Mouse (Mus musculus): Measurements from ENCODE around the gene Msi1.

The Msi1 gene

DNA sequence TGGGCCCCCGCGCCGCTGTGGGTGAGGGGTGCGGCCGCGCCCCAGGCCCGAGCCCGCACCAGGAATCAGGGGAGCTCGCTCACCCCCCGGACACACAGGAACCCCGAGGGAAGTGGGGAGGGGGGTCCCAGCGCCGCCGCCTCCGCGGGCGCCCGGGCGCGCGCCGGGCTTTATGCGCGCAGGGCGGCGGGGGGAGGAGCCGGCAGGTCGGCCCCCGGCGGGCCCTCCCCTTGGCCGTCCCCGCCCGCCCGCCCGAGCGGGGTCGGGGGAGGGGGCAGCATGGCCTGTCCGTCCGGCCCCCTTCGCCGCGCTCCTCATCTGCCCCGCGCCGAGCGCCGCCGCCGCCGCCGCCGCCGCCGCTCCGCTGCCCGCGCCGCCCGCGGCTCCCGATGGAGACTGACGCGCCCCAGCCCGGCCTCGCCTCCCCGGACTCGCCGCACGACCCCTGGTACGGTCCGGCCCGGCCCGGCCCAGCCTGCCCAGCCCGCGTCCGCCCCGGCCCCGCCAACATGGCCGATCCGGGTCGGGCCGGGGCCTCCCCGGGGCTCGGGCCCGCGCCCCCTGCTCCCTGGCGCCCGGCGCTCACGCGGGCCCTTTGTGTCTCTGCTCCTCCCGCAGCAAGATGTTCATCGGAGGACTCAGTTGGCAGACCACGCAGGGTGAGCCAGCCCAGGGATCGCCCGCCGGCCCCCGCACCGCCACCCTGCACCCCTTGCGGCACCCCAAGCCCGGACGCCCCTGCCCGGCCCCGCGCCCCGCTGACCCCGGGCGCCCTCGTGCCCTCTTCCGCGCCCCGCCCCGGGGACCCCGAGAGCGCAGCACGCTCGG is at the start of gene Msi1:
Msi1 (plus strand) TSS at position 241 of the 828 bp plus-strand sequence.
- Histone ChIP-seq H3K36me3 (ENCODE audit: insufficient read depth, low read length) (peaks cover 16% of the 10 kb centered on the region; the same call in 1 of the 2 replicates), H3K4me1 (replicated peaks; ENCODE audit: low read depth, low read length) (peaks cover 54% of the 10 kb centered on the region), H3K27me3 (ENCODE audit: insufficient read depth, low read length) (peaks cover 76% of the 10 kb centered on the region), H3K9me3 (ENCODE audit: low read length) (no peaks in the 10 kb centered on the region), H3K4me3 (replicated peaks; ENCODE audit: low read length) (peak within 1 kb of the TSS; percentile 87)
- TF ChIP-seq NANOG (IDR thresholded peaks at IDR 0.05; ENCODE audit: borderline replicate concordance, low read length) (no peak), POU5F1 (IDR thresholded peaks at IDR 0.05; ENCODE audit: borderline replicate concordance, low read length) (no peak), CTCF (conservative IDR thresholded peaks at IDR 0.05; ENCODE audit: low read length) (no peak)

- Histone ChIP-seq H3K4me3 (replicated peaks; ENCODE audit: low read length) (no peak overlapping the region), H3K27me3 (ENCODE audit: insufficient read depth, low read length) (no peaks in the 10 kb centered on the region), H3K36me3 (ENCODE audit: insufficient read depth, low read length) (no peaks in the 10 kb centered on the region), H3K4me1 (replicated peaks; ENCODE audit: low read depth, low read length) (peaks cover 67% of the 10 kb centered on the region), H3K9me3 (ENCODE audit: low read length) (no peaks in the 10 kb centered on the region)
- no peak for TF ChIP-seq POU5F1 (IDR thresholded peaks at IDR 0.05; ENCODE audit: borderline replicate concordance, low read length)
- no peak for TF ChIP-seq NANOG (IDR thresholded peaks at IDR 0.05; ENCODE audit: borderline replicate concordance, low read length)
- no peak for TF ChIP-seq CTCF (conservative IDR thresholded peaks at IDR 0.05; ENCODE audit: low read length)
Measured at GRCm38 (mm10) chr5:115391935-115392334, 37.5 kb upstream of the Msi1 start.

DNA sequence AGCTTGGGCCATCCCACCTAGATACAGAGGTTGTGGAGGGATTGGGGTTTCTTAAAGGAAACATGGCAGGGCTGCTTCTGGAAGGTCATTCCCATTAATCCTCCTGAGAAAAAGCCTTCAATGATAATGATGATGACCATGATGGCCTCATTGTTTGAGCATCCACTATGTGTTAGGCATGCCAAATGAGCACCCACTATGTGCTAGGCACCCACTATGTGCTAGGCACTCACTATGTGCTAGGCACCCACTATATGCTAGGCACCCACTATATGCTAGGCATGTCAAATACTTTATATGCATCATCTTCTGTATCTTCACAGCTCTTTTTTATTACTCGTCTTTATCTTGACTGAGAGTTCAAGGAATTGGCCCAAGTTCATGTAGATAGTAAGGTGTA is 36.4 kb upstream of the Msi1 start:
- TF ChIP-seq CTCF (conservative IDR thresholded peaks at IDR 0.05; ENCODE audit: low read length) = no peak
- no peak for TF ChIP-seq NANOG (IDR thresholded peaks at IDR 0.05; ENCODE audit: borderline replicate concordance, low read length)
- TF ChIP-seq POU5F1 (IDR thresholded peaks at IDR 0.05; ENCODE audit: borderline replicate concordance, low read length) = no peak
- no peak overlapping the region for H3K4me3 ChIP-seq (replicated peaks; ENCODE audit: low read length)

DNA sequence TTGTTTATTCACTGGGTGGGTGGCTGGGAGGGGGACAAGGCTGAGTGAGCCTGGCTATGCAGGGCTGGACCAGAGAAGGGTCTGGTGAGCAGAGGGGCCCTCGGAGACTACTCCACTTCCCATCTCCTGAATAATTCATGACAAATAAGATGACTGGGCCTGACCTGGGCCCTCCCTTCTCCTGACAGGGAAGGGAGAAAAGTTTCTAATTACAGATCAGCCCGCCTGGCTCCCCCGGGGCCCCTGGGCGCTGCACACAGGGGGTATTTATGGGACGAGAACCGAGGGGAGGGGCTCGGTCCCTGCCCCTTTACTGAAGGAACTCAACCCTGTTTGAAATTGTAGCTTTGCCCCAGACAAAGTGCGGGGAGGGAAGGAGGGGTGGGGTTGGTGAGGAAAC is 35.2 kb upstream of the Msi1 start:
- H3K4me3 ChIP-seq (replicated peaks; ENCODE audit: low read length) = peak overlapping the region; percentile 5; the same call in 1 of the 2 replicates
- no peaks in the 10 kb centered on the region for H3K36me3 ChIP-seq (ENCODE audit: insufficient read depth, low read length)
- H3K27me3 ChIP-seq (ENCODE audit: insufficient read depth, low read length) = no peaks in the 10 kb centered on the region
- H3K4me1 ChIP-seq (replicated peaks; ENCODE audit: low read depth, low read length) = peaks cover 80% of the 10 kb centered on the region
- no peaks in the 10 kb centered on the region for H3K9me3 ChIP-seq (ENCODE audit: low read length)
- TF ChIP-seq CTCF (conservative IDR thresholded peaks at IDR 0.05; ENCODE audit: low read length) = no peak
- no peak for TF ChIP-seq NANOG (IDR thresholded peaks at IDR 0.05; ENCODE audit: borderline replicate concordance, low read length)
- TF ChIP-seq POU5F1 (IDR thresholded peaks at IDR 0.05; ENCODE audit: borderline replicate concordance, low read length) = no peak

More for the DNA sequence above, 36.4 kb upstream of the Msi1 start:
- Histone ChIP-seq H3K27me3 (ENCODE audit: insufficient read depth, low read length) (no peaks in the 10 kb centered on the region), H3K4me1 (replicated peaks; ENCODE audit: low read depth, low read length) (peaks cover 77% of the 10 kb centered on the region), H3K9me3 (ENCODE audit: low read length) (no peaks in the 10 kb centered on the region), H3K36me3 (ENCODE audit: insufficient read depth, low read length) (no peaks in the 10 kb centered on the region)

DNA sequence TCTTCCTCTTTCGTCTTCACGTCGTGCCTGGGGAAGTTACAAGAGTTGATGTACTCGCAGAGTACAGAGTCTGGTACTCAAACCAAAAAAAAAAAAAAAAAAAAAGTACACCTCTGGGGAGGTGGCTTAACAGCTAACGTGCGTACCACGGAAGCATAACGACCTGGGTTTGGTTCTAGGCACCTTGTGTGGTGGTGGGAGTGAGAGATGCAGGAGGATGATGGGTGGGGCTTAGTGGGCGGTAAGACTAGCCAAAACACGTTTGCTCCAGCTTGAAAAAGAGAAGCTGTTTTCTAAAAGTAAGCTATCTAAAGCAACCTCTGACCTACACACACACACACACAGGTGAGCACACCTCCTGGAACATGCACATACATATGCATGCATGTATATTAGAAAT is 34.6 kb upstream of the Msi1 start:
- Histone ChIP-seq H3K27me3 (ENCODE audit: insufficient read depth, low read length) (no peaks in the 10 kb centered on the region), H3K4me1 (replicated peaks; ENCODE audit: low read depth, low read length) (peaks cover 80% of the 10 kb centered on the region), H3K36me3 (ENCODE audit: insufficient read depth, low read length) (no peaks in the 10 kb centered on the region), H3K9me3 (ENCODE audit: low read length) (no peaks in the 10 kb centered on the region), H3K4me3 (replicated peaks; ENCODE audit: low read length) (peak overlapping the region; percentile 5; the same call in 1 of the 2 replicates)
- no peak for TF ChIP-seq NANOG (IDR thresholded peaks at IDR 0.05; ENCODE audit: borderline replicate concordance, low read length)
- no peak for TF ChIP-seq POU5F1 (IDR thresholded peaks at IDR 0.05; ENCODE audit: borderline replicate concordance, low read length)
- TF ChIP-seq CTCF (conservative IDR thresholded peaks at IDR 0.05; ENCODE audit: low read length) = no peak

GRCm38 (mm10) chr5:115396654-115397053 is 32.7 kb upstream of the Msi1 start:
- no peak overlapping the region for H3K4me3 ChIP-seq (replicated peaks; ENCODE audit: low read length)
- peaks cover 80% of the 10 kb centered on the region for H3K4me1 ChIP-seq (replicated peaks; ENCODE audit: low read depth, low read length)
- TF ChIP-seq POU5F1 (IDR thresholded peaks at IDR 0.05; ENCODE audit: borderline replicate concordance, low read length) = no peak
- TF ChIP-seq CTCF (conservative IDR thresholded peaks at IDR 0.05; ENCODE audit: low read length) = no peak
- no peak for TF ChIP-seq NANOG (IDR thresholded peaks at IDR 0.05; ENCODE audit: borderline replicate concordance, low read length)
- H3K9me3 ChIP-seq (ENCODE audit: low read length) = no peaks in the 10 kb centered on the region
- no peaks in the 10 kb centered on the region for H3K36me3 ChIP-seq (ENCODE audit: insufficient read depth, low read length)
- no peaks in the 10 kb centered on the region for H3K27me3 ChIP-seq (ENCODE audit: insufficient read depth, low read length)

GRCm38 (mm10) chr5:115397839-115398780 is 31.3 kb upstream of the Msi1 start:
- Histone ChIP-seq H3K27me3 (ENCODE audit: insufficient read depth, low read length) (no peaks in the 10 kb centered on the region), H3K4me1 (replicated peaks; ENCODE audit: low read depth, low read length) (peaks cover 82% of the 10 kb centered on the region), H3K9me3 (ENCODE audit: low read length) (no peaks in the 10 kb centered on the region), H3K4me3 (replicated peaks; ENCODE audit: low read length) (peak overlapping the region; percentile 76), H3K36me3 (ENCODE audit: insufficient read depth, low read length) (no peaks in the 10 kb centered on the region)
- TF ChIP-seq CTCF (conservative IDR thresholded peaks at IDR 0.05; ENCODE audit: low read length) = no peak
- no peak for TF ChIP-seq NANOG (IDR thresholded peaks at IDR 0.05; ENCODE audit: borderline replicate concordance, low read length)
- no peak for TF ChIP-seq POU5F1 (IDR thresholded peaks at IDR 0.05; ENCODE audit: borderline replicate concordance, low read length)

DNA sequence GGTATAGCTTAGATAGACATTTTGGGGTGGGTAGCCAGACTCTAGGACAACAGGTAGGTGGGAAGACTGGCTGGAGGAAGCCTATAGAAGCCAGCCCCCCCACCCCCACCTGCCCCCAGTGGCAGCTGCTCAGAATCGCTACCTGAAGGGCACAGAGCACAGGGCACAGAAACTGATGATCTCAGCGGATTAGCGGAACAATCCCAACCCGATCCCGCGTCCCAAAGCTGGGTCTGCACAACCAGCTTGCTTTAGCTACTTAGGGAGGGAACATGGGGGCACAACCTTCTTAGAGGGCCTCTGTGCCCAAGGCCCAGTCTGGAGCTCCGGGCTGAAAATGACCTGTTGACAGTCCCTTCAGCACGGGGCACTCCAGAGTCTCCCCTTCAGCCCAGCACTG is 27.3 kb upstream of the Msi1 start:
- H3K4me3 ChIP-seq (replicated peaks; ENCODE audit: low read length) = no peak overlapping the region
- H3K27me3 ChIP-seq (ENCODE audit: insufficient read depth, low read length) = no peaks in the 10 kb centered on the region
- no peak for TF ChIP-seq CTCF (conservative IDR thresholded peaks at IDR 0.05; ENCODE audit: low read length)
- TF ChIP-seq NANOG (IDR thresholded peaks at IDR 0.05; ENCODE audit: borderline replicate concordance, low read length) = no peak
- TF ChIP-seq POU5F1 (IDR thresholded peaks at IDR 0.05; ENCODE audit: borderline replicate concordance, low read length) = no peak
- H3K9me3 ChIP-seq (ENCODE audit: low read length) = no peaks in the 10 kb centered on the region
- no peaks in the 10 kb centered on the region for H3K36me3 ChIP-seq (ENCODE audit: insufficient read depth, low read length)
- peaks cover 76% of the 10 kb centered on the region for H3K4me1 ChIP-seq (replicated peaks; ENCODE audit: low read depth, low read length)

Data from E14TG2a.4 (cell line).